Mouse (Mus musculus): ENCODE measurements around the gene Plekha8.

Plekha8 gene

GRCm38 (mm10) chr6:54586175-54586574, 8.7 kb upstream of the Plekha8 start:
- no peak for DNase-seq (ENCODE audit: extremely low read depth, insufficient read length, low spot score)

- no peak for DNase-seq (ENCODE audit: extremely low read depth, insufficient read length, low spot score)
Observed at GRCm38 (mm10) chr6:54586911-54587310, 8.0 kb upstream of the Plekha8 start.

GRCm38 (mm10) chr6:54587683-54588082, 7.2 kb upstream of the Plekha8 start:
- DNase-seq (ENCODE audit: extremely low read depth, insufficient read length, low spot score) = no peak

GRCm38 (mm10) chr6:54588212-54588611, 6.7 kb upstream of the Plekha8 start:
- DNase-seq (ENCODE audit: extremely low read depth, insufficient read length, low spot score) = no peak

- no peak for DNase-seq (ENCODE audit: extremely low read depth, insufficient read length, low spot score)
Observed at GRCm38 (mm10) chr6:54590691-54591090, 4.2 kb upstream of the Plekha8 start.

- no peak for DNase-seq (ENCODE audit: extremely low read depth, insufficient read length, low spot score)
Observed at GRCm38 (mm10) chr6:54591778-54592177, 3.1 kb upstream of the Plekha8 start.

- peak; percentile 83 for DNase-seq (ENCODE audit: extremely low read depth, insufficient read length, low spot score)
Observed at GRCm38 (mm10) chr6:54592938-54593535, 1.9 kb upstream of the Plekha8 start.

- no peak for DNase-seq (ENCODE audit: extremely low read depth, insufficient read length, low spot score)
Observed at GRCm38 (mm10) chr6:54593766-54594468, 994 bp upstream of the Plekha8 start.

- no peak for DNase-seq (ENCODE audit: extremely low read depth, insufficient read length, low spot score)
Observed at GRCm38 (mm10) chr6:54595330-54595878, 493 bp downstream of the Plekha8 start.

GRCm38 (mm10) chr6:54597208-54597607, 2.3 kb downstream of the Plekha8 start, which contains the start of gene Fkbp14:
TSS of gene Fkbp14 (minus strand) at chr6:54597308.
- no peak for DNase-seq (ENCODE audit: extremely low read depth, insufficient read length, low spot score)

GRCm38 (mm10) chr6:54597711-54598110, 2.8 kb downstream of the Plekha8 start:
- no peak for DNase-seq (ENCODE audit: extremely low read depth, insufficient read length, low spot score)

GRCm38 (mm10) chr6:54600681-54601347, 5.9 kb downstream of the Plekha8 start:
- DNase-seq (ENCODE audit: extremely low read depth, insufficient read length, low spot score) = no peak

GRCm38 (mm10) chr6:54602891-54603290, 8.0 kb downstream of the Plekha8 start:
- DNase-seq (ENCODE audit: extremely low read depth, insufficient read length, low spot score) = no peak

- no peak for DNase-seq (ENCODE audit: extremely low read depth, insufficient read length, low spot score)
Observed at GRCm38 (mm10) chr6:54604001-54604715, 9.2 kb downstream of the Plekha8 start.

- DNase-seq (ENCODE audit: extremely low read depth, insufficient read length, low spot score) = no peak
Observed at GRCm38 (mm10) chr6:54606241-54606640, 11.3 kb downstream of the Plekha8 start.

- no peak for DNase-seq (ENCODE audit: extremely low read depth, insufficient read length, low spot score)
Observed at GRCm38 (mm10) chr6:54617363-54617762, 22.5 kb downstream of the Plekha8 start.

- DNase-seq (ENCODE audit: extremely low read depth, insufficient read length, low spot score) = no peak
Observed at GRCm38 (mm10) chr6:54619530-54619929, 24.6 kb downstream of the Plekha8 start.

- DNase-seq (ENCODE audit: extremely low read depth, insufficient read length, low spot score) = no peak
Observed at GRCm38 (mm10) chr6:54620357-54620756, 25.4 kb downstream of the Plekha8 start.

- no peak for DNase-seq (ENCODE audit: extremely low read depth, insufficient read length, low spot score)
Observed at GRCm38 (mm10) chr6:54628381-54628780, 33.5 kb downstream of the Plekha8 start.

- no peak for DNase-seq (ENCODE audit: extremely low read depth, insufficient read length, low spot score)
Observed at GRCm38 (mm10) chr6:54629734-54630133, 34.8 kb downstream of the Plekha8 start.

- DNase-seq (ENCODE audit: extremely low read depth, insufficient read length, low spot score) = no peak
Observed at GRCm38 (mm10) chr6:54631462-54631861, 36.6 kb downstream of the Plekha8 start.

All from 3134 (cell line).